Mouse (Mus musculus) thymus, postnatal 36 days (tissue): ENCODE measurements around the gene Atp2b2.

ENCODE experiments used
- DNase-seq, 2 experiments: peaks; one replicate each; pipeline ENCODE4 v3.0.0; 2022; ENCODE audit warnings: mixed read lengths in 2 of 2

Gene Atp2b2

GRCm38 (mm10) chr6:113855581-113855980, 186.8 kb downstream of the Atp2b2 start:
- DNase-seq: no peak

- no peak for DNase-seq
Measured at GRCm38 (mm10) chr6:113852318-113852717, 190.1 kb downstream of the Atp2b2 start.

- no peak for DNase-seq
Measured at GRCm38 (mm10) chr6:113849819-113850218, 192.6 kb downstream of the Atp2b2 start.

GRCm38 (mm10) chr6:113848655-113849054, 193.8 kb downstream of the Atp2b2 start:
- no peak for DNase-seq

DNA sequence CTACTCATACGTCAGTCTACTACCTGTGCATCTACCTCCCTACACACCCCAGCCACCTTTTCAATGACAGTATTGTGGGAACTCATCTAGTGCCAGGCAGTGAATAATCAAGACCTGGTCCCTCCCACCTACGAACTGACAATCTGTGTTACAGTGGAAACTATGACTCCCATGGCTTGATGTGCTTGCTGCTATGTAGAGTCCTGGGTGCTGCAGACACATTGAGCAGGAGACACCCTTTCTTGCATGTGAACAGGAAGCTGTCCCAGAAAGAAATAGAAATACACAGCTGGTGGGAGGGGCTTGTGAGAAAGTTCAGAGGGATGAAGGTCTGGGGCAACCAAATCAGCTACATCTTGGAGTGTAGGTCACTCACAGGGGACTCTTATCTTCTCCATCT, 195.3 kb downstream of the Atp2b2 start:
- DNase-seq: no peak

- DNase-seq: no peak
Measured at GRCm38 (mm10) chr6:113843248-113843647, 199.2 kb downstream of the Atp2b2 start.

DNA sequence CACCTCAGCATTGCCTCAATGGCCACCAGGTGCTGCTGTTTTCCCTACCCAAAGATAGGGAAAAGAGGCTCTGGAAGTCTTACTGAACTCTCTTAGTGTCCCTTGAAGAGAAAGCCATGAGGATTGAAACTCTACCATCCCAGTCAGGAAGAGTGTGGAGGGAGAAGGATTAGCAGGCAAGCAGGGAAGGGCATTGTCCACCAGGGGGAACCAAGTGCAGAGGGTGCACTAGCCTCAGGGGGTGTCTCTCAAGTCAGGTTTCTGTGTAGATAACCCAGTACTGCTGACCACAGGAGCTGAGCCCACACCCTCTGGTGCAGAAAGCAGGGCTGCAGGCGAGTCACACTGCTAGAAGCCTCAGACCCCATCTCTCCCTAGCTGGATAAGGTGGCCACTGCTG, 203.9 kb downstream of the Atp2b2 start:
- no peak for DNase-seq

- DNase-seq: no peak
Measured at GRCm38 (mm10) chr6:113837740-113838139, 204.7 kb downstream of the Atp2b2 start.

DNA sequence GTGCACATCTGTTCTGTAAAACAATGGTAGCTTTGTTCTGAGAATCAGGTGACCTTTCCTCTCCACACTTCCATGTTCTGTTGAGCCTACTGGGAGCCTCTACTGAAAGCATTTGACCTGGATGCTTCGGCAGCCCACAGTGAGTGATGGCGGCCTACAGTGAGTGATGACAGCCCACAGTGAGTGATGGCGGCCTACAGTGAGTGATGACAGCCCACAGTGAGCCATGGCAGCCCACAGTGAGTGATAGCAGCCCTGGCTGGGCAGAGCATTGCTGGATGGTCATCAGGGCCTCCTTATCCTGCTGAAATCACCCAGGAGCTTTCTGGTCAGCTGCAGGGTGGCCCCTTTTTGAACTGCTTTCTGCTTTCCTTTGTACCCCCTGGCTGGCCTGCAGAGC, 205.9 kb downstream of the Atp2b2 start:
- DNase-seq: no peak

DNA sequence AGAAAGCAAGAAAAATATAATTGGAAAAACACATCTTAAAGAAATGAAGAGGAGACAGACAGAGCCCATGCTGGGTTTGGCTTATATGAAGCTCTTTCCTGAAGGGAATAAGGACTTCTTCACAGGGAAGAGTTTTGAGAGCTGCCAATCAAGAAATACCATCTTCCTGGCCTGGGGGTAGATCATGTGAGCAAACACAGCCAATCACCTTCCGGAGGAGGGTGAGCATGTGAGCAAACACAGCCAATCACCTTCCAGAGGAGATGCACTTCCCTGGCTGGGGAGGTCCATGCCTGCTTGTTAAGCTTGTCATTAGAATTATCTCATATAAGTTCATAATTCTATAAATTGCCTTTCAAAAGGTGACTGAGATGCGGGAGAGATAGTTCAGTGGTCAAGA, 211.9 kb downstream of the Atp2b2 start:
- no peak for DNase-seq

- no peak for DNase-seq
Measured at GRCm38 (mm10) chr6:113827309-113827708, 215.1 kb downstream of the Atp2b2 start.

DNA sequence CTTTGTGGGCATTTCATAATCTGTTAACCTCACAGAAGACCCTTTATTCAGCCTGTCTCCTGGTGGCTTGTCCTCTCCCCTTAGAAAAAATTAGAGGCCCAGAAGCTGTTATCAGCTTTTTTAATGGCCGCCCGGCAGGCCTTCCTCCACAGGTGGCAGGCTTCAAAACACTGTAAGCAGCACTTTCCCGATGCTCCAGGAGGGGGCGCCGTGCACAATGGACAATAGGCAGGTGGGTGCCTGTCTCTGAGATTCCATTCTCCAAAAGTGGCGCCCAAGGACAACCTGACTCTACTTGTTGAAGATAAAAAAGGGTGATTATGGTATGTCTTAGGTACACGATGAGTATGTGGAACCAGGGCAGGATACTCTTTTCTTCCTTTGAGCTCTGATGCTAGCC, 220.0 kb downstream of the Atp2b2 start:
- DNase-seq: peak; percentile 20 to 33

- no peak for DNase-seq
Measured at GRCm38 (mm10) chr6:113816690-113817089, 225.7 kb downstream of the Atp2b2 start.

- DNase-seq: no peak
Measured at GRCm38 (mm10) chr6:113811462-113811861, 231.0 kb downstream of the Atp2b2 start.

- no peak for DNase-seq
Measured at GRCm38 (mm10) chr6:113810667-113811066, 231.7 kb downstream of the Atp2b2 start.

- no peak for DNase-seq
Measured at GRCm38 (mm10) chr6:113806241-113806640, 236.2 kb downstream of the Atp2b2 start.

DNA sequence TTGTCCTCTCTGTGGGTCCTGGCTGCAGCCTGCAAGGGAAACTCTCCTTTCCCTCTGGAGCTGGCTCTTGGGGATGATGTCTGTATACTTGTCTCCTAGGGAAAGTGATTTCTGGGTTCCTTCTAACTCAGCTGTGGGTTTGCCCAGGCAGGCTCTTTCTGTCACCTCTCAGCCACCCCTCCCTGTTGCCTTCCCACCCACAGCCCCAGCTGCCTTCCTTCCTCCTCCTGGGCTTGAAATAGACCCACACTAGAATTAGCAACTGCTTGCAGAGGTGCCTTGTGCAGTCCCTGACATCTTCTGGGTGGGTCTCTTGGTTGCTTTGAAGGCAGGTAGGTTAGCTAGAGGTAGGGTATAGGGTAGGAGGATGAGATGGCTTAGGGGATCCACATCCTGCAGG, 241.2 kb downstream of the Atp2b2 start:
- DNase-seq: no peak

GRCm38 (mm10) chr6:113799915-113800314, 242.5 kb downstream of the Atp2b2 start:
- DNase-seq: no peak

GRCm38 (mm10) chr6:113799349-113799748, 243.1 kb downstream of the Atp2b2 start:
- no peak for DNase-seq

DNA sequence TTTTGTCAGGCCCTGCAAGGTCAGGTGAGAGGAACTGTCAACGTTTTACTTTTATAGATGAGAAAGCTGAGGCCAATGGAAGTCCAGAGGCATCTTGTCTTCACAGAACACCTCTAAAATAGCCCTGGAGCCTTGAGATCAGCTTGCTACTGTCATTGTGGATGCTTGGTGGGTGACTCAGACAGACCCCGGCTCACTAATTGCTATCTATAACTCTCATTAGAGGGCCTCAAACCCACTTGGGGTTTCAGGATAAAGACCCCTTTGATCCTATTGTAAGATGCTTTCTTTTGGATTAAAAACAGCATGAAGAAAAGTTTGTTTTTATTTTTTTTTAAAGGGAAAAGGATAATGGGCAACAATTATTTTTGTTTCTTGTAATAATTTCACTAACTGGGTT, 243.5 kb downstream of the Atp2b2 start:
- no peak for DNase-seq

- no peak for DNase-seq
Measured at GRCm38 (mm10) chr6:113795241-113795702, 247.1 kb downstream of the Atp2b2 start.

- DNase-seq: no peak
Measured at GRCm38 (mm10) chr6:113792368-113792767, 250.0 kb downstream of the Atp2b2 start.

GRCm38 (mm10) chr6:113791012-113791411, 251.4 kb downstream of the Atp2b2 start:
- no peak for DNase-seq

DNA sequence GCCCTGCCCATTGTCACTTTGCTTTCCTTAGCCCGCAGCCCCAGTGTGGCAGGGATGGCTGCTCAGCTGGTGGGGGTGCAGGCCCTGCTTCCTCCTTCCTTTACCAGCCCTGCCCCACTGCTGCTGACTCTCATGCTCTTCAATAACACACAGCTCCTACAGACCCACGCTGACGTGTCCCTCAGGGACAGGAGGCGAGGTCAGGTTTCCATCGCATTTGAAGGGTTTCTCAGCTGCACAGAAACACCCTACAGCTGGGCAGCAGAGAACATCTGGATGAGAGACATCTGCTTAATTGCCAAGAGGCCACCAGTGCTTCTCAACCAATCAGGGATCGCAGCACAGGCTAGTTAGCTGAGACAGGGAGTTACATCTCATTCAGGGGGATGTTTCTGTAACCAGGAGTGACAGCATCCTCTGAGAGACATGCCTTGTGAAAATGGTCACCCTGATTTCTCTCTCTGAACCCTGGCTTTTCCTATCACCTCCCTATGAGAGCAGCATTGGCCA, 254.9 kb downstream of the Atp2b2 start:
- no peak for DNase-seq

GRCm38 (mm10) chr6:113785658-113786057, 256.8 kb downstream of the Atp2b2 start:
- DNase-seq: no peak
